Comparison of ENCODE assay signal across 13 mouse cellular contexts in genomic region chr17:53531160-53531559, GRCm38 (mm10). TPM values are rescaled to one million over a fixed set of nuclear protein-coding genes. Genes with fewer than 3 reads are reported as not detected.
DNase-seq lines count a peak whose midpoint lies in the region; ATAC-seq and TF ChIP-seq lines count a peak whose summit lies in the region.
"Had no signal": no experiment of that assay in that cellular context is flagged by ENCODE, and none has a peak within 500 bp of the region (broad histone marks: within the 10 kb centered on the region; RNA-seq: fewer than 3 reads in every experiment).

No protein-coding gene starts in this region.

- H3K79me2 ChIP-seq in CH12.LX (replicated peaks; ENCODE audit: control insufficient read depth, extremely low read depth, insufficient read depth, poor library complexity, severe bottlenecking) = no peaks in the 10 kb centered on the region

- H3K36me3 ChIP-seq in liver, embryonic 11.5 days (ENCODE audit: control insufficient read depth, insufficient read depth, low read length) = no peaks in the 10 kb centered on the region
- H3K36me3 ChIP-seq in CH12.LX (replicated peaks in 1 of 2; ENCODE audit: control insufficient read depth in 1 of 2, insufficient read depth in 1 of 2, low read length in 1 of 2) = no peaks in the 10 kb centered on the region

- H3K4me1 ChIP-seq in liver, embryonic 11.5 days (replicated peaks; ENCODE audit: control insufficient read depth, insufficient read depth, low read length) = no peaks in the 10 kb centered on the region
- no peaks in the 10 kb centered on the region for H3K4me1 ChIP-seq in CH12.LX (ENCODE audit: control insufficient read depth in 1 of 2, insufficient read depth in 2 of 2)
- no peaks in the 10 kb centered on the region for H3K4me1 ChIP-seq in bone marrow, adult 2 months (ENCODE audit: control insufficient read depth, insufficient read depth, low read length)

- H3K9ac ChIP-seq in liver, embryonic 11.5 days (ENCODE audit: low read depth, low read length) = no peak overlapping the region
- no peak overlapping the region for H3K9ac ChIP-seq in CH12.LX (ENCODE audit: insufficient read depth, low read depth)

- TF ChIP-seq POLR2A in CH12.LX (IDR thresholded peaks at IDR 0.05; ENCODE audit: low read depth, low read length) = no peak
- TF ChIP-seq POLR2A in bone marrow, adult 2 months (IDR thresholded peaks at IDR 0.05; ENCODE audit: borderline replicate concordance, control insufficient read depth, low read depth, low read length) = no peak

- no peak overlapping the region for H3K4me3 ChIP-seq in liver, embryonic 11.5 days (ENCODE audit: low read depth, low read length)
- H3K4me3 ChIP-seq in CH12.LX (replicated peaks in 1 of 3; ENCODE audit: low read depth in 2 of 3, low read length in 2 of 3, poor library complexity in 1 of 3) = no peak overlapping the region
- H3K4me3 ChIP-seq in bone marrow, adult 2 months (replicated peaks; ENCODE audit: control insufficient read depth, low read depth, low read length) = no peak overlapping the region
- H3K4me3 ChIP-seq: erythroblast, embryonic 14.5 days had no signal

- H3K4me2 ChIP-seq in liver, embryonic 11.5 days = no peak overlapping the region
- no peak overlapping the region for H3K4me2 ChIP-seq in CH12.LX (ENCODE audit: insufficient read depth, low read depth, poor library complexity, severe bottlenecking)

- TF ChIP-seq RAD21 in CH12.LX (IDR thresholded peaks at IDR 0.05; ENCODE audit: low read depth, low read length) = peak; percentile 48

- TF ChIP-seq CTCF in CH12.LX (conservative IDR thresholded peaks at IDR 0.05 in 1 of 2, IDR thresholded peaks at IDR 0.05 in 1 of 2; ENCODE audit: low read depth in 2 of 2, low read length in 2 of 2) = peak in 1 of 2 experiments; percentile 69; a peak in 2 of 4 replicates
- 0 out of 2 replicates have a peak, but pooled peaks have one; percentile 8 for TF ChIP-seq CTCF in bone marrow, adult 2 months (IDR thresholded peaks at IDR 0.05; ENCODE audit: control insufficient read depth, insufficient read depth, low read length)

- no peak overlapping the region for H3K27ac ChIP-seq in liver, embryonic 11.5 days (ENCODE audit: low read depth, low read length)
- no peak overlapping the region for H3K27ac ChIP-seq in CH12.LX (ENCODE audit: insufficient read depth, low read depth)
- H3K27ac ChIP-seq in bone marrow, adult 2 months (ENCODE audit: control insufficient read depth, insufficient read depth, low read depth, low read length, poor library complexity) = no peak overlapping the region

- H3K9me3 ChIP-seq in liver, embryonic 11.5 days (ENCODE audit: control insufficient read depth, low read length) = no peaks in the 10 kb centered on the region
- H3K9me3 ChIP-seq in CH12.LX (replicated peaks; ENCODE audit: low read length) = no peaks in the 10 kb centered on the region

- H3K27me3 ChIP-seq in liver, embryonic 11.5 days (replicated peaks; ENCODE audit: control insufficient read depth, insufficient read depth, low read length) = no peaks in the 10 kb centered on the region
- no peaks in the 10 kb centered on the region for H3K27me3 ChIP-seq in CH12.LX (replicated peaks)

- dilution Hi-C loops in CH12.LX (cut with MboI; ENCODE audit: extremely low pct_ligation_motif_present, extremely low pct_unique_long_range_greater_than_20kb, low sequenced_read_pairs) = no loop called here

- 35% methylated on average over 2 of the region's 2 CpGs for WGBS in liver, embryonic 11.5 days
- 30% methylated on average over 2 of the region's 2 CpGs for WGBS in bone marrow, adult 2 months

- in situ Hi-C loops in CH12.LX (cut with MboI; ENCODE audit: low pct_ligation_motif_present, low pct_unique_long_range_greater_than_20kb, low sequenced_read_pairs) = loop anchor here (25.0 kb wide), 1 partner anchor 306 kb away; the partner anchor contains the start of gene Sult1c2

- no peak for ATAC-seq in liver, embryonic 11.5 days (replicated peaks; ENCODE audit: low FRiP score)
- ATAC-seq in inflammation-experienced regulatory T-cells, adult 6 months = no peak

- peak; percentile 13 for DNase-seq in cerebellum, postnatal 10 days
- DNase-seq in cerebellum, adult 9-10 months = no peak
- DNase-seq in liver = peak; percentile 19
- DNase-seq in liver, embryonic 11.5 days (ENCODE audit: low spot score) = no peak
- peak; percentile 12 for DNase-seq in CH12.LX (ENCODE audit: extremely low read depth)
- no peak for DNase-seq in frontal cortex, adult 2 months (ENCODE audit: extremely low spot score in 1 of 2, low spot score in 1 of 2)
- DNase-seq: gastrocnemius, postnatal 14 days; heart, postnatal 14 days; left cerebral cortex, postnatal 4 days had no signal

- no peak for TF ChIP-seq EP300 in CH12.LX (IDR thresholded peaks at IDR 0.05; ENCODE audit: low read length)

TF ChIP-seq in CH12.LX, 34 proteins besides CTCF, POLR2A, EP300 and RAD21:
- TF ChIP-seq IRF4 (IDR thresholded peaks at IDR 0.05; ENCODE audit: low read depth, low read length) (no peak), E2F4 (IDR thresholded peaks at IDR 0.05; ENCODE audit: insufficient replicate concordance, low read depth, low read length) (no peak), ELF1 (IDR thresholded peaks at IDR 0.05; ENCODE audit: low read depth, low read length) (no peak), UBTF (IDR thresholded peaks at IDR 0.05; ENCODE audit: low read depth, low read length) (no peak), SMC3 (IDR thresholded peaks at IDR 0.05; ENCODE audit: low read depth, low read length) (peak; percentile 32)

RNA-seq across cellular contexts. Expression of gene Pp2d1, which starts 8.1 kb away (rescaled TPM):
- 0.12 and 0.38 TPM in 2 replicates for polyA plus RNA-seq in liver, embryonic 11.5 days (2014; fragmentation: Nextera tagmentation; extraction: Ambion mirVana)
- total RNA-seq in CH12.LX (2012; rRNA removed) (not detected in 2 replicates), CH12.LX (2014; rRNA removed) (not detected in 2 replicates)
- polyA plus RNA-seq in CH12.LX (2012; ENCODE audit: insufficient read length, low read depth) = not detected in 2 replicates
- not detected in 2 replicates for polyA plus RNA-seq in bone marrow, adult 2 months (2011; ENCODE audit: insufficient read depth, insufficient read length, low replicate concordance, missing spikeins)
- polyA plus RNA-seq in inflammation-experienced regulatory T-cells, adult 6 months (2017; shearing (Covaris generic)) = 1 to 10 TPM in 1 of 3 experiments, under 1 TPM in 2; 0.71 to 1.2 (median 0.97) TPM
- polyA plus RNA-seq in frontal cortex, adult 2 months (2012; rRNA removed) = 0.06 TPM in 1 of 2 replicates, not detected in the other
- total RNA-seq: gastrocnemius, postnatal 14 days; heart, postnatal 14 days; left cerebral cortex, postnatal 4 days had no signal
- polyA plus RNA-seq: erythroblast, embryonic 14.5 days; large intestine, adult 2 months had no signal

RNA-seq across cellular contexts. Expression of gene Kat2b, which starts 35.5 kb away (rescaled TPM):
- 7.3 and 8.7 TPM in 2 replicates for polyA plus RNA-seq in liver, embryonic 11.5 days (2014; fragmentation: Nextera tagmentation; extraction: Ambion mirVana)
- total RNA-seq in CH12.LX (2012; rRNA removed) (3.6 and 3.9 TPM in 2 replicates), CH12.LX (2014; rRNA removed) (4.6 and 5.0 TPM in 2 replicates)
- polyA plus RNA-seq in CH12.LX (2012; ENCODE audit: insufficient read length, low read depth) = 4.1 and 4.6 TPM in 2 replicates
- 19.6 and 50.6 TPM in 2 replicates for polyA plus RNA-seq in bone marrow, adult 2 months (2011; ENCODE audit: insufficient read depth, insufficient read length, low replicate concordance, missing spikeins)
- polyA plus RNA-seq in inflammation-experienced regulatory T-cells, adult 6 months (2017; shearing (Covaris generic)) = 10 to 100 TPM; 11.4 to 28.7 (median 18.1) TPM
- polyA plus RNA-seq in frontal cortex, adult 2 months (2012; rRNA removed) = 15.2 and 15.4 TPM in 2 replicates

RNA-seq across cellular contexts. Expression of gene Rab5a, which starts 52.1 kb away (rescaled TPM):
- polyA plus RNA-seq in liver, embryonic 11.5 days (2014; fragmentation: Nextera tagmentation; extraction: Ambion mirVana) = 57.4 and 59.7 TPM in 2 replicates
- total RNA-seq in CH12.LX (2012; rRNA removed) (28.0 and 32.1 TPM in 2 replicates), CH12.LX (2014; rRNA removed) (89.2 and 107 TPM in 2 replicates)
- polyA plus RNA-seq in CH12.LX (2012; ENCODE audit: insufficient read length, low read depth) = 36.1 and 38.9 TPM in 2 replicates
- polyA plus RNA-seq in bone marrow, adult 2 months (2011; ENCODE audit: insufficient read depth, insufficient read length, low replicate concordance, missing spikeins) = 14.3 and 23.3 TPM in 2 replicates
- 10 to 100 TPM; 14.0 to 19.4 (median 16.6) TPM for polyA plus RNA-seq in inflammation-experienced regulatory T-cells, adult 6 months (2017; shearing (Covaris generic))
- 89.2 and 98.1 TPM in 2 replicates for polyA plus RNA-seq in frontal cortex, adult 2 months (2012; rRNA removed)

Comparison
In these comparisons a context has a peak if more than half of its experiments do, and no peak if none do; other contexts are left out.
1. DNase-seq: peak in cerebellum, postnatal 10 days (2 of 2), liver (single experiment) and CH12.LX (single experiment); none in cerebellum, adult 9-10 months (single experiment), liver, embryonic 11.5 days (single experiment) and frontal cortex, adult 2 months (0 of 2).